Mouse (Mus musculus) heart, embryonic 15.5 days (tissue): Measurements from ENCODE around the gene Wdr37. TPM values are rescaled to one million over a fixed set of nuclear protein-coding genes. Genes with fewer than 3 reads are reported as not detected.

Experiments used
- ATAC-seq: fragments of 200-750 bp; cut with Nextera tagmentation; replicated peaks from 2 replicates; pipeline ENCODE4 v1.8.0; 2017; ENCODE audit warnings: low read depth, moderate TSS enrichment; ENCODE audit not compliant: insufficient number of reproducible peaks, insufficient read depth, low FRiP score
- H3K27ac ChIP-seq: fragments of 300-500 bp; sonication (generic); 2 replicates; pipeline ENCODE4 v1.5.1; 2015; ENCODE audit warnings: mild to moderate bottlenecking, inconsistent platforms
- H3K27me3 ChIP-seq: fragments of 300-500 bp; sonication (generic); 2 replicates; pipeline ENCODE4 v1.6.1; 2015; ENCODE audit warnings: inconsistent platforms
- H3K36me3 ChIP-seq: fragments of 300-500 bp; sonication (generic); 2 replicates; pipeline ENCODE4 v1.6.1; 2015; ENCODE audit warnings: mild to moderate bottlenecking, inconsistent platforms
- H3K4me1 ChIP-seq: fragments of 300-500 bp; sonication (generic); replicated peaks from 2 replicates; pipeline ENCODE4 v1.6.1; 2015; ENCODE audit warnings: inconsistent platforms
- H3K4me2 ChIP-seq: fragments of 300-500 bp; sonication (generic); 2 replicates; pipeline ENCODE4 v1.6.1; 2015; ENCODE audit warnings: inconsistent platforms, mild to moderate bottlenecking, moderate library complexity
- H3K4me3 ChIP-seq: fragments of 300-500 bp; sonication (generic); 2 replicates; pipeline ENCODE4 v1.5.1; 2015; ENCODE audit warnings: mild to moderate bottlenecking, inconsistent platforms
- H3K9ac ChIP-seq: fragments of 300-500 bp; sonication (generic); 2 replicates; pipeline ENCODE4 v1.6.1; 2015; ENCODE audit warnings: mild to moderate bottlenecking, inconsistent platforms
- H3K9me3 ChIP-seq: fragments of 300-500 bp; sonication (generic); replicated peaks from 2 replicates; pipeline ENCODE4 v1.6.1; 2016; ENCODE audit warnings: inconsistent platforms
- WGBS: fragments of 180-500 bp; shearing (Covaris S2); methylation state at CpG from one replicate; pipeline ENCODE4 v1.1.7; 2015; ENCODE audit warnings: mixed read lengths; 5-methylcytosine and 5-hydroxymethylcytosine counted together
- polyA plus RNA-seq: library from polyadenylated mRNA; unstranded; fragments of >200 nt; fragmentation: Nextera tagmentation; extraction: Ambion mirVana; gene quantifications from 2 replicates; pipeline ENCODE4 v1.2.1, GENCODE M21; 2015

The Wdr37 gene
- polyA plus RNA-seq, 1 experiment from 2014 or later, result 15.5 TPM

- Histone ChIP-seq H3K9me3 (no peaks in the 10 kb centered on the region), H3K4me3 (no peak overlapping the region), H3K4me2 (no peak overlapping the region), H3K4me1 (no peaks in the 10 kb centered on the region), H3K27me3 (no peaks in the 10 kb centered on the region), H3K36me3 (peaks cover 54% of the 10 kb centered on the region), H3K9ac (no peak overlapping the region), H3K27ac (peak overlapping the region; percentile 69)
- ATAC-seq, result peak; percentile 78
- WGBS, result 75% methylated on average over 6 of the region's 6 CpGs
Observed at GRCm38 (mm10) chr13:8839937-8840336, 31.8 kb downstream of the Wdr37 start.

- no peaks in the 10 kb centered on the region for H3K27me3 ChIP-seq
- peak overlapping the region; percentile 69 for H3K27ac ChIP-seq
- no peaks in the 10 kb centered on the region for H3K9me3 ChIP-seq
- no peak overlapping the region for H3K4me3 ChIP-seq
- no peaks in the 10 kb centered on the region for H3K4me1 ChIP-seq
- no peak overlapping the region for H3K4me2 ChIP-seq
- WGBS, result 88% methylated on average over 10 of the region's 10 CpGs
- H3K9ac ChIP-seq, result no peak overlapping the region
- H3K36me3 ChIP-seq, result peaks cover 62% of the 10 kb centered on the region
- ATAC-seq, result no peak
Observed at GRCm38 (mm10) chr13:8839111-8839510, 32.6 kb downstream of the Wdr37 start.

GRCm38 (mm10) chr13:8838394-8838793, 33.3 kb downstream of the Wdr37 start:
- no peak overlapping the region for H3K27ac ChIP-seq
- H3K27me3 ChIP-seq, result no peaks in the 10 kb centered on the region
- ATAC-seq, result no peak
- 86% methylated on average over 3 of the region's 3 CpGs for WGBS
- no peak overlapping the region for H3K4me2 ChIP-seq
- no peaks in the 10 kb centered on the region for H3K4me1 ChIP-seq
- no peak overlapping the region for H3K9ac ChIP-seq
- H3K9me3 ChIP-seq, result no peaks in the 10 kb centered on the region
- peaks cover 64% of the 10 kb centered on the region for H3K36me3 ChIP-seq
- H3K4me3 ChIP-seq, result no peak overlapping the region

- H3K36me3 ChIP-seq, result peaks cover 48% of the 10 kb centered on the region
Observed at GRCm38 (mm10) chr13:8834573-8834972, 37.1 kb downstream of the Wdr37 start.

GRCm38 (mm10) chr13:8831546-8832251, 40.0 kb downstream of the Wdr37 start:
- 81% methylated on average over 7 of the region's 7 CpGs for WGBS
- Histone ChIP-seq H3K27me3 (no peaks in the 10 kb centered on the region), H3K9ac (no peak overlapping the region), H3K4me1 (no peaks in the 10 kb centered on the region), H3K27ac (no peak overlapping the region), H3K4me3 (no peak overlapping the region), H3K36me3 (peaks cover 49% of the 10 kb centered on the region), H3K4me2 (no peak overlapping the region), H3K9me3 (no peaks in the 10 kb centered on the region)
- no peak for ATAC-seq

More at GRCm38 (mm10) chr13:8834573-8834972, 37.1 kb downstream of the Wdr37 start:
- Histone ChIP-seq H3K27ac (no peak overlapping the region), H3K9ac (no peak overlapping the region), H3K4me2 (no peak overlapping the region), H3K9me3 (no peaks in the 10 kb centered on the region), H3K4me3 (no peak overlapping the region), H3K4me1 (no peaks in the 10 kb centered on the region), H3K27me3 (no peaks in the 10 kb centered on the region)
- no peak for ATAC-seq
- 95% methylated on average over 5 of the region's 5 CpGs for WGBS

GRCm38 (mm10) chr13:8830696-8831095, 41.0 kb downstream of the Wdr37 start:
- H3K36me3 ChIP-seq, result peaks cover 46% of the 10 kb centered on the region
- H3K27ac ChIP-seq, result no peak overlapping the region
- no peaks in the 10 kb centered on the region for H3K4me1 ChIP-seq
- no peak overlapping the region for H3K4me3 ChIP-seq
- no peak for ATAC-seq
- H3K9ac ChIP-seq, result no peak overlapping the region
- H3K27me3 ChIP-seq, result no peaks in the 10 kb centered on the region
- no peaks in the 10 kb centered on the region for H3K9me3 ChIP-seq
- H3K4me2 ChIP-seq, result no peak overlapping the region

- Histone ChIP-seq H3K9me3 (no peaks in the 10 kb centered on the region), H3K9ac (no peak overlapping the region), H3K36me3 (peaks cover 38% of the 10 kb centered on the region), H3K4me2 (no peak overlapping the region), H3K4me1 (no peaks in the 10 kb centered on the region), H3K4me3 (no peak overlapping the region), H3K27ac (no peak overlapping the region), H3K27me3 (no peaks in the 10 kb centered on the region)
- ATAC-seq, result no peak
- 79% methylated on average over 5 of the region's 5 CpGs for WGBS
Observed at GRCm38 (mm10) chr13:8829784-8830183, 41.9 kb downstream of the Wdr37 start.

- Histone ChIP-seq H3K27ac (no peak overlapping the region), H3K4me1 (no peaks in the 10 kb centered on the region), H3K4me3 (no peak overlapping the region), H3K36me3 (peaks cover 30% of the 10 kb centered on the region), H3K27me3 (no peaks in the 10 kb centered on the region), H3K4me2 (no peak overlapping the region), H3K9me3 (no peaks in the 10 kb centered on the region), H3K9ac (no peak overlapping the region)
- ATAC-seq, result no peak
- 68% methylated on average over 1 of the region's 1 CpGs for WGBS
Observed at GRCm38 (mm10) chr13:8828946-8829345, 42.8 kb downstream of the Wdr37 start.

- ATAC-seq, result no peak
Observed at GRCm38 (mm10) chr13:8823546-8823945, 48.2 kb downstream of the Wdr37 start.

GRCm38 (mm10) chr13:8823120-8823519, 48.6 kb downstream of the Wdr37 start:
- 80% methylated on average over 6 of the region's 6 CpGs for WGBS
- no peak overlapping the region for H3K4me3 ChIP-seq
- H3K4me2 ChIP-seq, result no peak overlapping the region
- H3K9ac ChIP-seq, result no peak overlapping the region
- ATAC-seq, result no peak
- no peaks in the 10 kb centered on the region for H3K4me1 ChIP-seq
- no peaks in the 10 kb centered on the region for H3K27me3 ChIP-seq
- H3K9me3 ChIP-seq, result no peaks in the 10 kb centered on the region
- H3K36me3 ChIP-seq, result peaks cover 38% of the 10 kb centered on the region
- no peak overlapping the region for H3K27ac ChIP-seq

More at GRCm38 (mm10) chr13:8823546-8823945, 48.2 kb downstream of the Wdr37 start:
- Histone ChIP-seq H3K9me3 (no peaks in the 10 kb centered on the region), H3K4me3 (no peak overlapping the region), H3K4me2 (no peak overlapping the region), H3K9ac (no peak overlapping the region), H3K4me1 (no peaks in the 10 kb centered on the region), H3K36me3 (peaks cover 38% of the 10 kb centered on the region), H3K27ac (no peak overlapping the region), H3K27me3 (no peaks in the 10 kb centered on the region)
- WGBS, result 67% methylated on average over 8 of the region's 8 CpGs

- no peak for ATAC-seq
- no peak overlapping the region for H3K4me2 ChIP-seq
- no peaks in the 10 kb centered on the region for H3K27me3 ChIP-seq
- H3K9ac ChIP-seq, result no peak overlapping the region
- no peak overlapping the region for H3K4me3 ChIP-seq
- H3K27ac ChIP-seq, result no peak overlapping the region
- peaks cover 44% of the 10 kb centered on the region for H3K36me3 ChIP-seq
- no peaks in the 10 kb centered on the region for H3K4me1 ChIP-seq
- 93% methylated on average over 4 of the region's 4 CpGs for WGBS
- no peaks in the 10 kb centered on the region for H3K9me3 ChIP-seq
Observed at GRCm38 (mm10) chr13:8822201-8822600, 49.5 kb downstream of the Wdr37 start.

- Histone ChIP-seq H3K9ac (no peak overlapping the region), H3K4me2 (no peak overlapping the region), H3K27me3 (no peaks in the 10 kb centered on the region), H3K4me3 (no peak overlapping the region), H3K4me1 (no peaks in the 10 kb centered on the region), H3K27ac (no peak overlapping the region), H3K9me3 (no peaks in the 10 kb centered on the region), H3K36me3 (peaks cover 9% of the 10 kb centered on the region)
- WGBS, result 83% methylated on average over 2 of the region's 2 CpGs
- no peak for ATAC-seq
Observed at GRCm38 (mm10) chr13:8805931-8806330, 65.8 kb downstream of the Wdr37 start.
